Mouse (Mus musculus) ES-E14 (cell line): ENCODE measurements around the gene Tk1. TPM values are rescaled to one million over a fixed set of nuclear protein-coding genes. Genes with fewer than 3 reads are reported as not detected.
"Not testable (repeated sequence)": the region's sequence is repeated elsewhere in the genome, so short reads cannot be mapped to it uniquely, and the experiment has no call there.

Source experiments
- DNase-seq: peaks from one replicate; pipeline ENCODE4 v3.0.0-alpha.2; 2013; ENCODE audit warnings: low read depth, low spot score
- H3K27ac ChIP-seq: 2 replicates; pipeline ENCODE4 v1.5.1; 2012; ENCODE audit warnings: low read depth, mild to moderate bottlenecking, low read length, moderate library complexity, mixed read lengths; ENCODE audit not compliant: poor library complexity, insufficient read depth, severe bottlenecking
- H3K36me3 ChIP-seq: 2 replicates; pipeline ENCODE4 v1.6.1; 2012; ENCODE audit warnings: mild to moderate bottlenecking, low read length, moderate library complexity, mixed read lengths; ENCODE audit not compliant: control insufficient read depth, poor library complexity, insufficient read depth, severe bottlenecking
- H3K4me1 ChIP-seq, 2 experiments: fragments of 150-350 bp in 1 of 2; sonication (generic) in 1 of 2; 2 replicates each; pipeline ENCODE4 v1.6.1; 2012; ENCODE audit warnings: low read length in 2 of 2, mild to moderate bottlenecking in 1 of 2, mixed read lengths in 1 of 2; ENCODE audit not compliant: control insufficient read depth in 2 of 2, insufficient read depth in 2 of 2, poor library complexity in 1 of 2
- H3K4me3 ChIP-seq, 2 experiments: fragments of 150-350 bp in 1 of 2; sonication (generic) in 1 of 2; 2 replicates each; pipeline ENCODE4 v1.5.1; 2012; ENCODE audit warnings: low read length in 2 of 2, low read depth in 1 of 2, mild to moderate bottlenecking in 1 of 2, mixed read lengths in 1 of 2; ENCODE audit not compliant: insufficient read depth in 1 of 2, poor library complexity in 1 of 2, severe bottlenecking in 1 of 2
- H3K9ac ChIP-seq: 2 replicates; pipeline ENCODE4 v1.6.1; 2012; ENCODE audit warnings: low read depth, mild to moderate bottlenecking, low read length, mixed read lengths; ENCODE audit not compliant: poor library complexity, insufficient read depth, severe bottlenecking
- H3K9me3 ChIP-seq: fragments of 150-350 bp; sonication (generic); 2 replicates; pipeline ENCODE4 v1.6.1; 2012; ENCODE audit warnings: low read depth, mild to moderate bottlenecking, low read length; ENCODE audit not compliant: control insufficient read depth, insufficient read depth
- CHD2 ChIP-seq: IDR thresholded peaks from 2 replicates; pipeline ENCODE4 v1.6.1; 2014; ENCODE audit warnings: mild to moderate bottlenecking, low read depth, low read length, inconsistent platforms
- HCFC1 ChIP-seq: IDR thresholded peaks from 2 replicates; pipeline ENCODE4 v1.6.1; 2012; ENCODE audit warnings: low read length, inconsistent platforms, borderline replicate concordance; ENCODE audit not compliant: insufficient read depth
- MAFK ChIP-seq: IDR thresholded peaks from 2 replicates; pipeline ENCODE4 v1.6.1; 2014; ENCODE audit warnings: mild to moderate bottlenecking, low read depth, low read length, inconsistent platforms; ENCODE audit not compliant: insufficient read depth
- ZC3H11A ChIP-seq: IDR thresholded peaks from 2 replicates; pipeline ENCODE4 v1.6.1; 2012; ENCODE audit warnings: low read depth, mild to moderate bottlenecking, inconsistent platforms, low read length, borderline replicate concordance
- ZNF384 ChIP-seq: IDR thresholded peaks from 2 replicates; pipeline ENCODE4 v1.6.1; 2012; ENCODE audit warnings: low read depth, low read length, inconsistent platforms
- in situ Hi-C, 2 experiments: fragments of 600-800 bp; cut with MboI; formaldehyde crosslinking; loops; one replicate each; pipeline ENCODE4 v1.15.1; 2025; ENCODE audit warnings: low sequenced_read_pairs in 2 of 2, inconsistent platforms in 1 of 2; ENCODE audit not compliant: unreplicated experiment in 2 of 2
- total RNA-seq: library from RNA; depleted of rRNA; stranded (reverse); fragments of 300-350 nt; gene quantifications from 2 replicates; pipeline ENCODE4 v1.2.3, GENCODE M21; 2012

Tk1 gene
- total RNA-seq, 1 experiment = 89.3 TPM

DNA sequence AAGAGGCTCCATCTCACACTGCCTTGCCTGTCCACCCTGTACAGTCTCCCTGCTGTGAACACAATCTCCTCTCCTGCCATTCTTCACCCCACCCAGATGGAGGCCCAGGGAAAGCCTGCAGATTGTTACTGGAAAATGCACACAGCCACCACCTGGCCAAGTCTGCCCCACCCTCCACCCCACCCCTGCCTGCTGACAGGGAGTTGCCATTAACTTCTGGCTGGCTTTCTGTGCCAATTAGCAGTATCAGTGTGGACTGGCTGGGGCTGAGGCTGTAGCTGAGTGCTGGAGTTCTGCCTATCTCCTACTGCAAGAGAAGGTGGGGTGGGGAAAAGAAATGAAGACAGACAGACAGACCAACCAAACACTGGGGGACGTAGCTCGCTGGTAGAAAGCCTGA lies 12.7 kb upstream of the Tk1 start:
- DNase-seq = no peak
- Histone ChIP-seq H3K4me1 (peaks cover 1 to 12% of the 10 kb centered on the region in 2 experiments; a peak in 3 of 4 replicates), H3K9me3 (no peaks in the 10 kb centered on the region), H3K4me3 (no peak overlapping the region), H3K9ac (no peak overlapping the region), H3K27ac (no peak overlapping the region; the same call in 1 of the 2 replicates), H3K36me3 (no peaks in the 10 kb centered on the region)
- in situ Hi-C loops = no loop called here
- no peak for TF ChIP-seq ZNF384
- no peak for TF ChIP-seq MAFK
- no peak for TF ChIP-seq CHD2
- no peak for TF ChIP-seq HCFC1
- TF ChIP-seq ZC3H11A = no peak

DNA sequence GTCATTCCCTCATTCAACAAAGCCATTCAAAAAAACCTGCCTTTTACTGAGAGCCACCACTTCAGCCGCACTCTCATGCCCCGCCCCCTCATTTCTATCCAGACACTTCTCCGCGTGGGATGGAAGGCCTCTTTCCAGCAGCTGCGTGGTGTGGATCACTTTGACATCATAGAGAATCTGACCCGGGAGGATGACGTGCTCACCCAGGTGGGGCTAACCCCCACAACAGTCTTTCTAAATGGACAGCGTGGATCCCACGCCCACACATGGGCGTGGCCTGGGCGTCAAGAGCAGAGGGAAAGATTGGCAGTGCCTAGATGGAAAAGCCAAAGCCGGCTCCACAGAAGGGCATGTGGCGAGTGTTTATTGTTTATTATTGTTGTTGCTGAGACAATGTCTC lies 10.4 kb upstream of the Tk1 start:
- H3K9ac ChIP-seq = no peak overlapping the region
- in situ Hi-C loops = no loop called here
- DNase-seq = peak; percentile 62
- TF ChIP-seq HCFC1 (no peak), ZNF384 (no peak), MAFK (no peak)
- H3K27ac ChIP-seq = no peak overlapping the region
- H3K4me3 ChIP-seq = no peak overlapping the region
- no peaks in the 10 kb centered on the region for H3K36me3 ChIP-seq
- peaks cover 4 to 14% of the 10 kb centered on the region in 2 experiments; a peak in 3 of 4 replicates for H3K4me1 ChIP-seq
- no peaks in the 10 kb centered on the region for H3K9me3 ChIP-seq

DNA sequence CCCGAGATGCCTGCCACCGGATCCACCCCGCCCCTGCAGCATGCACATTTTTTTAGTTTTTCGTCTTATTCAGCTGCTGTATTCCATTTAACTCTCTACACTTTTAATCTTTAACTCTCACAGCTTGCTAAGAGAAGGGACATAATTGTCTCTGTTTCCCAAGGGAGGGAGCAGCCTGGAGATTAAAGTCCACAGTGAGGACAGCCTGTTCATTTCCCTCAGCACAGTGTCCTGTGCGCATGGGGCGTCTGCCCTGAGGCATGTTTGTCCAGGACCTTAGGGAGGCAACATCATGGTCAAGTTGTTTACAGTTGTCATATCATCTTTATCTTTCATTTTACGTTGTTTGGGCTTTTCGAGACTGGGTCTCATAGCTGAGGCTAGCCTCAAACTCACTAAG lies 8.2 kb upstream of the Tk1 start:
- Histone ChIP-seq H3K9me3 (no peaks in the 10 kb centered on the region), H3K4me3 (no peak overlapping the region), H3K27ac (no peak overlapping the region), H3K36me3 (no peaks in the 10 kb centered on the region), H3K4me1 (peaks cover 8 to 16% of the 10 kb centered on the region in 2 experiments), H3K9ac (no peak overlapping the region)
- in situ Hi-C loops = no loop called here
- TF ChIP-seq HCFC1 (no peak), CHD2 (no peak), MAFK (no peak), ZNF384 (no peak), ZC3H11A (no peak)
- no peak for DNase-seq

DNA sequence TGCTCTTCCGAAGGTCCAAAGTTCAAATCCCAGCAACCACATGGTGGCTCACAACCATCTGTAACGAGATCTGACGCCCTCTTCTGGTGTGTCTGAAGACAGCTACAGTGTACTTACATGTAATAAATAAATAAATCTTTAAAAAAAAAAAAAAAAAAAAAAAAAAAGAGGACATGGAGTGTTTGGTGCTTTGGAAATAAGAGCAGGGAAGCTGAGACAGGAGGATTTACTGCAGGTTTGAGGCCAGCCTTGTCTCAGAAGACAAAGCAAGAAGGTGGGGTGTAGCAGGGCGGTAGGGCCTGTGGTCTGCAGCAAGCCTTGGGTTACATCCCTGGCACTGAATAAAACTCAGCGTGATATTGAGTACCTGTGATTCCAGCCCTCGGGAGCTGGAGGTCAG lies 7.6 kb upstream of the Tk1 start:
- H3K9ac ChIP-seq, H3K36me3 ChIP-seq, DNase-seq, H3K4me3 ChIP-seq, H3K9me3 ChIP-seq, H3K27ac ChIP-seq, in situ Hi-C loops: not testable (repeated sequence)
- peaks cover 8 to 18% of the 10 kb centered on the region in 2 experiments for H3K4me1 ChIP-seq

DNA sequence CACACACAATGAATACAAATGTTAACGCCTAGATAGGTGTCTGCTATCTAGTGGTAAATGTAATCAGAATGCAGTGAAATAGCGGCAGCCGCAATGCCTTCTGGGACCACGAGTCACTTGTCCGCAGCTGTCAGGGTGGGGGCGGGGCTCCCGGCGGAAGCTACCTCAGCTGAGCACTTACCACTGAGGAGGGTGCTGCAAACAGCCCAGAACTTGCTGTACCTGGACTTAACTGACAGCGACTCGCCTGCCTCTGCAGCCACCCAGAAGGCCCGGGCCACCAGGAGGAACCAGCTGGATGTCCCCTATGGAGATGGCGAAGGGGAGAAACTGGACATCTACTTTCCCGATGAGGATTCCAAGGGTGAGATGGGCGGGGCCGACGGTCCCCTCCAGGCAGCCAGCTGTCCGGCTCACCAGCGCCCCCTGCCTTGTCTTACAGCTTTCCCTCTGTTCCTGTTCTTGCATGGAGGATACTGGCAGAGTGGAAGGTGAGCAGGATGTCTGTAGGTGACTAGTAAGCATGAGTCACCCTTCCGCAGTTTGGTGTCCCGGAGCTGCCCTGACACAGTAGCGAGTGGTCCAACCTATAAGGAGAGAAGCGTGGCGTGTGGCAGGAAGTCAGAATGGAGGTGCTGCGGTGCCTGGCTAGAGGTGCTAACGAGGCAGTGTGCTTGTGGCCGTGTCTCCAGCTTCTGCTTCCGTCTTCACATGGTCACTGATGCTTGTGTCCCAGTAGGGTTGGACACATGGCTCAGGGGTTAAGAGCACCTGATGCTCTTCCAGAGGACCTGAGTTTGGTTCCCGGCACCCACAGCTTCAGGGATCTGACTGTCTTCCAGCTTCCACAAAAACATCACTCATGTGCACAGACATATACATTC lies 6.4 kb upstream of the Tk1 start:
- peak overlapping the region; percentile 62 to 74 for H3K4me3 ChIP-seq
- H3K36me3 ChIP-seq = no peaks in the 10 kb centered on the region
- peak; percentile 97 for DNase-seq
- in situ Hi-C loops = no loop called here
- H3K27ac ChIP-seq = no peak overlapping the region
- H3K9me3 ChIP-seq = no peaks in the 10 kb centered on the region
- TF ChIP-seq HCFC1 = 0 out of 2 replicates have a peak, but pooled peaks have one; percentile 21
- TF ChIP-seq CHD2 = no peak
- no peak for TF ChIP-seq ZNF384
- TF ChIP-seq ZC3H11A = 0 out of 2 replicates have a peak, but pooled peaks have one; percentile 6
- TF ChIP-seq MAFK = no peak
- peak overlapping the region; percentile 46 for H3K9ac ChIP-seq
- peaks cover 8 to 21% of the 10 kb centered on the region in 2 experiments for H3K4me1 ChIP-seq
